Mouse (Mus musculus) ES-E14 (cell line): ENCODE results near the gene Tsc22d4. TPM values are rescaled to one million over a fixed set of nuclear protein-coding genes. Genes with fewer than 3 reads are reported as not detected.
A peak's percentile ranks its signal among the peaks of the same experiment; 100 is the strongest.

Source experiments
- DNase-seq: peaks from one replicate; pipeline ENCODE4 v3.0.0-alpha.2; 2013; ENCODE audit warnings: low read depth, low spot score
- H3K27ac ChIP-seq: 2 replicates; pipeline ENCODE4 v1.5.1; 2012; ENCODE audit warnings: low read depth, mild to moderate bottlenecking, low read length, moderate library complexity, mixed read lengths; ENCODE audit not compliant: poor library complexity, insufficient read depth, severe bottlenecking
- H3K36me3 ChIP-seq: 2 replicates; pipeline ENCODE4 v1.6.1; 2012; ENCODE audit warnings: mild to moderate bottlenecking, low read length, moderate library complexity, mixed read lengths; ENCODE audit not compliant: control insufficient read depth, poor library complexity, insufficient read depth, severe bottlenecking
- H3K4me1 ChIP-seq, 2 experiments: fragments of 150-350 bp in 1 of 2; sonication (generic) in 1 of 2; 2 replicates each; pipeline ENCODE4 v1.6.1; 2012; ENCODE audit warnings: low read length in 2 of 2, mild to moderate bottlenecking in 1 of 2, mixed read lengths in 1 of 2; ENCODE audit not compliant: control insufficient read depth in 2 of 2, insufficient read depth in 2 of 2, poor library complexity in 1 of 2
- H3K4me3 ChIP-seq, 2 experiments: fragments of 150-350 bp in 1 of 2; sonication (generic) in 1 of 2; 2 replicates each; pipeline ENCODE4 v1.5.1; 2012; ENCODE audit warnings: low read length in 2 of 2, low read depth in 1 of 2, mild to moderate bottlenecking in 1 of 2, mixed read lengths in 1 of 2; ENCODE audit not compliant: insufficient read depth in 1 of 2, poor library complexity in 1 of 2, severe bottlenecking in 1 of 2
- H3K9ac ChIP-seq: 2 replicates; pipeline ENCODE4 v1.6.1; 2012; ENCODE audit warnings: low read depth, mild to moderate bottlenecking, low read length, mixed read lengths; ENCODE audit not compliant: poor library complexity, insufficient read depth, severe bottlenecking
- H3K9me3 ChIP-seq: fragments of 150-350 bp; sonication (generic); 2 replicates; pipeline ENCODE4 v1.6.1; 2012; ENCODE audit warnings: low read depth, mild to moderate bottlenecking, low read length; ENCODE audit not compliant: control insufficient read depth, insufficient read depth
- CHD2 ChIP-seq: IDR thresholded peaks from 2 replicates; pipeline ENCODE4 v1.6.1; 2014; ENCODE audit warnings: mild to moderate bottlenecking, low read depth, low read length, inconsistent platforms
- HCFC1 ChIP-seq: IDR thresholded peaks from 2 replicates; pipeline ENCODE4 v1.6.1; 2012; ENCODE audit warnings: low read length, inconsistent platforms, borderline replicate concordance; ENCODE audit not compliant: insufficient read depth
- MAFK ChIP-seq: IDR thresholded peaks from 2 replicates; pipeline ENCODE4 v1.6.1; 2014; ENCODE audit warnings: mild to moderate bottlenecking, low read depth, low read length, inconsistent platforms; ENCODE audit not compliant: insufficient read depth
- ZC3H11A ChIP-seq: IDR thresholded peaks from 2 replicates; pipeline ENCODE4 v1.6.1; 2012; ENCODE audit warnings: low read depth, mild to moderate bottlenecking, inconsistent platforms, low read length, borderline replicate concordance
- ZNF384 ChIP-seq: IDR thresholded peaks from 2 replicates; pipeline ENCODE4 v1.6.1; 2012; ENCODE audit warnings: low read depth, low read length, inconsistent platforms
- in situ Hi-C, 2 experiments: fragments of 600-800 bp; cut with MboI; formaldehyde crosslinking; loops; one replicate each; pipeline ENCODE4 v1.15.1; 2025; ENCODE audit warnings: low sequenced_read_pairs in 2 of 2, inconsistent platforms in 1 of 2; ENCODE audit not compliant: unreplicated experiment in 2 of 2
- total RNA-seq: library from RNA; depleted of rRNA; stranded (reverse); fragments of 300-350 nt; gene quantifications from 2 replicates; pipeline ENCODE4 v1.2.3, GENCODE M21; 2012

The Tsc22d4 gene
- total RNA-seq, 1 experiment, result 21.6 TPM

DNA sequence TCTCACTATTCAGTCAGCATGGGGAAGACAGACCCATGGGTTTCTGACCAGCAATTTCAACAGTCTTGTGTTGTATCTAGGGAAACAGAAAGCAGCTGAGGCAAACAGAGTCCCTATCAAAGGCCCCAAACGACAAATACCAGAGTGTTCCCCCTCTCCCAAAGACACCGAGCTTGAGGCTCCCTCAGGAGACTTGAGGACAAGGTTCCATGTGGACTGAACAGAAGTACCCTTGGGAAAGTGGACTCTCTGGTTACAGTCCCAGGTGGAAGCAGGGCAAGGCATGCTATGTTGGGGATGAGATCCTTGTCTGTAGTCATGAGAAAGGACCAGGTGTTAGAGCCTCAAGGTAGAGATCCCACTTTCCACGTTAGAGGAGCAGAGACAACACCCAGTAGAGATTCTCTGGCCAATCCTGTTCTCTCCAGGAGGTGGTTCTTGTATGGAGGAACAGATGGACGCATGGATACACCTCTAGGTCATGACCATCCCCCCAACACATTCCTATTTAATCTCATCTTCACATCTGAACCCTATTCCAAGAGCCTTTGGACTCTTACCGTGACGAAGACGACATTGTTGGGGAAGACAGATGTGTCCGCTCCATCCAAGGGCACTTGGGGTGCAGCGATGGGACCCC, 38.5 kb downstream of the Tsc22d4 start:
- H3K27ac ChIP-seq, result no peak overlapping the region
- no peaks in the 10 kb centered on the region for H3K9me3 ChIP-seq
- H3K9ac ChIP-seq, result peak overlapping the region; percentile 95; the same call in 1 of the 2 replicates
- H3K4me3 ChIP-seq, result peak overlapping the region; percentile 3 to 73; a peak in 2 of 4 replicates
- in situ Hi-C loops, result loop anchor here in 1 of 2 experiments (10.0 kb wide), 1 partner anchor 381 kb away; the partner anchor contains the start of gene Cops6
- H3K4me1 ChIP-seq, result peaks cover 2 to 25% of the 10 kb centered on the region in 2 experiments
- no peak for TF ChIP-seq ZNF384
- no peak for TF ChIP-seq CHD2
- no peak for TF ChIP-seq ZC3H11A
- TF ChIP-seq HCFC1, result no peak
- TF ChIP-seq MAFK, result no peak
- no peak for DNase-seq
- H3K36me3 ChIP-seq, result peaks cover 46% of the 10 kb centered on the region

- Histone ChIP-seq H3K9ac (peak overlapping the region; percentile 95; the same call in 1 of the 2 replicates), H3K36me3 (peaks cover 46% of the 10 kb centered on the region), H3K27ac (no peak overlapping the region), H3K4me3 (peak overlapping the region; percentile 3 to 73; a peak in 3 of 4 replicates), H3K4me1 (peaks cover 2 to 25% of the 10 kb centered on the region in 2 experiments), H3K9me3 (no peaks in the 10 kb centered on the region)
- TF ChIP-seq CHD2 (no peak), MAFK (no peak), ZC3H11A (no peak), HCFC1 (no peak), ZNF384 (no peak)
- in situ Hi-C loops, result loop anchor here in 1 of 2 experiments (10.0 kb wide), 1 partner anchor 380 kb away; the partner anchor contains the start of gene Cops6
- no peak for DNase-seq
These were observed 39.0 kb downstream of the Tsc22d4 start for GRCm38 (mm10) chr5:137784546-137784945.

GRCm38 (mm10) chr5:137785164-137786031, 39.9 kb downstream of the Tsc22d4 start:
- Histone ChIP-seq H3K27ac (peak overlapping the region; percentile 99), H3K9me3 (no peaks in the 10 kb centered on the region), H3K4me1 (peaks cover 0 to 22% of the 10 kb centered on the region in 2 experiments; a peak in 3 of 4 replicates), H3K9ac (peak overlapping the region; percentile 95), H3K4me3 (peak overlapping the region; percentile 73 to 76), H3K36me3 (peaks cover 43% of the 10 kb centered on the region)
- DNase-seq, result no peak
- TF ChIP-seq ZC3H11A, result no peak
- in situ Hi-C loops, result loop anchor here in 1 of 2 experiments (10.0 kb wide), 1 partner anchor 379 kb away; the partner anchor contains the start of gene Cops6

- in situ Hi-C loops, result loop anchor here in 1 of 2 experiments (10.0 kb wide), 1 partner anchor 378 kb away; the partner anchor contains the start of gene Cops6
- H3K4me3 ChIP-seq, result peak overlapping the region; percentile 73 to 76
These were observed 40.8 kb downstream of the Tsc22d4 start for GRCm38 (mm10) chr5:137786109-137786942.

More at GRCm38 (mm10) chr5:137786109-137786942, 40.8 kb downstream of the Tsc22d4 start:
- H3K4me1 ChIP-seq, result peaks cover 0 to 22% of the 10 kb centered on the region in 2 experiments; a peak in 2 of 4 replicates
- DNase-seq, result peak; percentile 100
- H3K9ac ChIP-seq, result peak overlapping the region; percentile 95
- no peaks in the 10 kb centered on the region for H3K9me3 ChIP-seq
- H3K27ac ChIP-seq, result peak overlapping the region; percentile 99
- TF ChIP-seq ZC3H11A (no peak), MAFK (peak; percentile 76; the same call in 1 of the 2 replicates), CHD2 (peak; percentile 82; the same call in 1 of the 2 replicates), HCFC1 (0 out of 2 replicates have a peak, but pooled peaks have one; percentile 60), ZNF384 (no peak)
- peaks cover 39% of the 10 kb centered on the region for H3K36me3 ChIP-seq
